Mouse (Mus musculus) small intestine, adult 2 months (tissue): ENCODE data around the gene Gpr35. TPM values are rescaled to one million over a fixed set of nuclear protein-coding genes. Genes with fewer than 3 reads are reported as not detected.

ENCODE experiments used
- H3K27ac ChIP-seq: fragments of 200-500 bp; 2 replicates; pipeline ENCODE4 v1.5.1; 2012; ENCODE audit warnings: low read depth, low read length, control low read depth, inconsistent platforms; ENCODE audit not compliant: insufficient read depth
- H3K27me3 ChIP-seq: fragments of 200-500 bp; 2 replicates; pipeline ENCODE4 v1.6.1; 2012; ENCODE audit warnings: mild to moderate bottlenecking, moderate library complexity, low read length, inconsistent platforms; ENCODE audit not compliant: control insufficient read depth, insufficient read depth
- H3K36me3 ChIP-seq: fragments of 200-500 bp; 2 replicates; pipeline ENCODE4 v1.6.1; 2012; ENCODE audit warnings: mild to moderate bottlenecking, low read length, control low read depth, inconsistent platforms; ENCODE audit not compliant: control insufficient read depth, insufficient read depth
- H3K4me1 ChIP-seq: fragments of 200-500 bp; 2 replicates; pipeline ENCODE4 v1.6.1; 2012; ENCODE audit warnings: low read length, inconsistent platforms, mixed read lengths; ENCODE audit not compliant: control insufficient read depth, insufficient read depth, insufficient read length
- H3K4me3 ChIP-seq: fragments of 200-500 bp; 2 replicates; pipeline ENCODE4 v1.5.1; 2012; ENCODE audit warnings: low read depth, mild to moderate bottlenecking, control low read depth, inconsistent platforms, low read length, moderate library complexity
- CTCF ChIP-seq: fragments of 200-500 bp; IDR thresholded peaks from 2 replicates; pipeline ENCODE4 v1.5.1; 2012; ENCODE audit warnings: low read depth, mild to moderate bottlenecking, control low read depth, inconsistent platforms, low read length, moderate library complexity, mixed read lengths; ENCODE audit not compliant: insufficient replicate concordance, insufficient read length; ENCODE audit errors: extremely low read depth
- POLR2A ChIP-seq: fragments of 200-500 bp; IDR thresholded peaks from 2 replicates; pipeline ENCODE4 v1.6.1; 2012; ENCODE audit warnings: low read depth, mild to moderate bottlenecking, control low read depth, inconsistent platforms, low read length, moderate library complexity
- WGBS: fragments of 180-500 bp; shearing (Covaris S2); methylation state at CpG from one replicate; pipeline ENCODE4 v1.1.7; 2018; 5-methylcytosine and 5-hydroxymethylcytosine counted together
- polyA plus RNA-seq: library from polyadenylated mRNA; depleted of rRNA; stranded (reverse); fragments of >200 nt; gene quantifications from 2 replicates; pipeline ENCODE4 v1.2.3, GENCODE M21; 2012; rRNA removed

Gpr35 gene
- polyA plus RNA-seq, 1 experiment, result 25.9 TPM

- 39% methylated on average over 2 of the region's 2 CpGs for WGBS
- Histone ChIP-seq H3K27me3 (no peaks in the 10 kb centered on the region), H3K36me3 (no peaks in the 10 kb centered on the region), H3K4me3 (no peak overlapping the region), H3K27ac (no peak overlapping the region), H3K4me1 (no peaks in the 10 kb centered on the region)
- no peak for TF ChIP-seq POLR2A
- no peak for TF ChIP-seq CTCF
These were observed 79.4 kb downstream of the Gpr35 start for GRCm38 (mm10) chr1:93030060-93030459.

DNA sequence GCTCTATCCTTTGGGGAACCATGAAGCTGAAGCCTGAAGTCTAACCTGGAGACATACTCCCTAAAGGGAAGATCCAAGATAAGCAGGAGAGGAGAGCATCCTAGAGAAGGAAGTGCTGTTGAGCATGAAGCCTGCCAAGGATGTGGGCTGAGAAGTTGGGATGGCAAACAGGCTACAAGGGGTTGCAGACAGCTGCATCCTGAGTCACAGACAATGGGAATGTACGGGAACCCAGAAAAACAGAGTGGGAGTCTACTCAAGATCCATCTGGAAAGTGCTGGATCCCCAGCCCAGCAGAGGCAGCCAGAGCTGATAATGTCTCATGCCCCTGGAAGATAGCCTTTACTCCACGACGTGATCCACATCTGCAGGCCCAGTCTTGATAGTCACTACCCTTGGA is 80.5 kb downstream of the Gpr35 start:
- TF ChIP-seq POLR2A, result no peak
- TF ChIP-seq CTCF, result no peak
- no peaks in the 10 kb centered on the region for H3K36me3 ChIP-seq
- H3K4me3 ChIP-seq, result no peak overlapping the region
- H3K27me3 ChIP-seq, result no peaks in the 10 kb centered on the region
- H3K27ac ChIP-seq, result no peak overlapping the region
- WGBS, result 75% methylated on average over 3 of the region's 3 CpGs
- no peaks in the 10 kb centered on the region for H3K4me1 ChIP-seq

DNA sequence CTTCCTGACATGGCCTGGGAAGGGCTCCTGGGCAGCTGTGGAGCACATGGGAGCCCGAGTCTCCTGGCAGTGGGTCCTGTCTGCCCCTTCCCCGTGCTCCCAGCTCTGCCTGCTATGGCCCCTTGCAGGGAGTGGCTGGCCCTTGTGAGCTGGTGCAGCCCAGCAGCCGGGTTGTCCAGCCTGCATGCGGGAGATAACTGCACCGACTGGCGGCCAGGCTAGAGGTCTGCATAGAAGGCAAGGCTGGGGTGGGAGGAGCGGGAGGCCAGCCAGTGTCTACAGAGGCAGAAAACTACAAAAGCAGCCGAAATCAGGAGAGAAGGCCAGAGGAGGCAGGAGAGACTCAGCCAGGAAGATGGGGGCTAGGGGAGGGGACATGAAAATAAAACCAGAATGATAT is 83.3 kb downstream of the Gpr35 start:
- 26% methylated on average over 8 of the region's 8 CpGs for WGBS

DNA sequence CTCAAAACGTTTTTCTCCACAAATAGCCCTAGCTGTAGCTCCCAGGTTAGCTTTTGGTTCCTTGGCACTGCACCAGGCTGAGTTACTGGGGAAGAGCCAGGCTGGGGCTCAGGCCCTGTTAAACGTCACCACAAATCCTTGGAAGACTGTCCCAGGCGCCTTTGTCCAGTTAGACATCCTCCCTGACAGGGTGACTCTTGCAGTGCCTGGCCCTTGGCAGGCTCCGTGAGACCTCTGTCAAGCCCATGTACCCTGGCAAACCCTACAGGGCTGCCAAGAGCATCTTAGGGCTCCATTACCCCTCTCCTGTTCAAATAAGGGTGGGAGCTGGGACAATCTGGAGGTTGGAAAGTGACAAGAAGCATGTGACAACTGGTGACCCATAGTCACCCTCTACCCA is 85.3 kb downstream of the Gpr35 start:
- Histone ChIP-seq H3K36me3 (no peaks in the 10 kb centered on the region), H3K27ac (no peak overlapping the region), H3K4me3 (no peak overlapping the region), H3K4me1 (no peaks in the 10 kb centered on the region), H3K27me3 (no peaks in the 10 kb centered on the region)
- TF ChIP-seq CTCF (no peak), POLR2A (no peak)
- 62% methylated on average over 4 of the region's 4 CpGs for WGBS

More for the DNA sequence above, 83.3 kb downstream of the Gpr35 start:
- Histone ChIP-seq H3K27me3 (no peaks in the 10 kb centered on the region), H3K4me1 (no peaks in the 10 kb centered on the region), H3K27ac (no peak overlapping the region), H3K4me3 (no peak overlapping the region), H3K36me3 (no peaks in the 10 kb centered on the region)
- no peak for TF ChIP-seq CTCF
- TF ChIP-seq POLR2A, result no peak

Other genes starting within 250 kb of the Gpr35 start
- 6.8 and 8.4 TPM in 2 replicates for gene Gpc1, start 119.2 kb upstream of the Gpr35 start, polyA plus RNA-seq
- 0.15 TPM in 1 of 2 replicates, not detected in the other for gene Ankmy1, start 48.0 kb upstream of the Gpr35 start, polyA plus RNA-seq
- gene Dusp28, start 43.9 kb upstream of the Gpr35 start, polyA plus RNA-seq, result 21.5 and 29.9 TPM in 2 replicates
- gene Rnpepl1, start 40.1 kb upstream of the Gpr35 start, polyA plus RNA-seq, result 240 and 410 TPM in 2 replicates
- 13.7 and 29.0 TPM in 2 replicates for gene Capn10, start 16.5 kb upstream of the Gpr35 start, polyA plus RNA-seq
- gene Aqp12, start 55.5 kb downstream of the Gpr35 start, polyA plus RNA-seq, result 0.14 and 112 TPM in 2 replicates
- gene Kif1a, start 151.1 kb downstream of the Gpr35 start, polyA plus RNA-seq, result 1.3 and 2.0 TPM in 2 replicates
- 0.14 and 0.58 TPM in 2 replicates for gene Agxt, start 184.4 kb downstream of the Gpr35 start, polyA plus RNA-seq
- 3.0 and 13.5 TPM in 2 replicates for gene 2310007B03Rik, start 210.1 kb downstream of the Gpr35 start, polyA plus RNA-seq
- gene Crocc2, start 217.9 kb downstream of the Gpr35 start, polyA plus RNA-seq, result 0.08 TPM in 1 of 2 replicates, not detected in the other